Mouse (Mus musculus) 3T3-L1 (cell line): Measurements from ENCODE around the gene Defb29.

Experiments used
- DNase-seq: peaks from one replicate; pipeline ENCODE4 v3.0.0-alpha.2; 2015; ENCODE audit warnings: low read depth, low spot score

Defb29 gene

GRCm38 (mm10) chr2:152539944-152540710 is at the start of gene Defb29:
Gene Defb29, minus strand, starts transcription at chr2:152540098.
- DNase-seq, result no peak

GRCm38 (mm10) chr2:152589021-152589420 is 49.1 kb upstream of the Defb29 start:
- no peak for DNase-seq

- no peak for DNase-seq
Measured at GRCm38 (mm10) chr2:152588450-152588849, 48.6 kb upstream of the Defb29 start.

- peak; percentile 60 for DNase-seq
Measured at GRCm38 (mm10) chr2:152586926-152587560, 47.1 kb upstream of the Defb29 start.

GRCm38 (mm10) chr2:152580612-152581011 is 40.7 kb upstream of the Defb29 start:
- DNase-seq, result no peak

- no peak for DNase-seq
Measured at GRCm38 (mm10) chr2:152580107-152580506, 40.2 kb upstream of the Defb29 start, which contains the start of gene Defb19. Gene Defb19, minus strand, starts transcription at chr2:152580312.

GRCm38 (mm10) chr2:152573484-152573883 is 33.6 kb upstream of the Defb29 start:
- DNase-seq, result no peak

- DNase-seq, result no peak
Measured at GRCm38 (mm10) chr2:152572114-152572794, 32.4 kb upstream of the Defb29 start, which contains the start of gene Defb21. Gene Defb21, plus strand, starts transcription at chr2:152572744.

- DNase-seq, result no peak
Measured at GRCm38 (mm10) chr2:152570313-152570712, 30.4 kb upstream of the Defb29 start.

- DNase-seq, result no peak
Measured at GRCm38 (mm10) chr2:152569881-152570280, 30.0 kb upstream of the Defb29 start.

- no peak for DNase-seq
Measured at GRCm38 (mm10) chr2:152569038-152569437, 29.1 kb upstream of the Defb29 start, which contains the start of gene Gm17416. Gene Gm17416, plus strand, starts transcription at chr2:152569338.

- DNase-seq, result no peak
Measured at GRCm38 (mm10) chr2:152556655-152557054, 16.8 kb upstream of the Defb29 start.

- DNase-seq, result peak; percentile 86
Measured at GRCm38 (mm10) chr2:152553774-152554423, 14.0 kb upstream of the Defb29 start.

GRCm38 (mm10) chr2:152548124-152548523 is 8.2 kb upstream of the Defb29 start:
- DNase-seq, result no peak

- DNase-seq, result peak; percentile 81
Measured at GRCm38 (mm10) chr2:152544691-152545090, 4.8 kb upstream of the Defb29 start.

GRCm38 (mm10) chr2:152543478-152543877 is 3.6 kb upstream of the Defb29 start:
- DNase-seq, result no peak

- DNase-seq, result peak; percentile 19
Measured at GRCm38 (mm10) chr2:152542897-152543296, 3.0 kb upstream of the Defb29 start.

- no peak for DNase-seq
Measured at GRCm38 (mm10) chr2:152541979-152542378, 2.1 kb upstream of the Defb29 start.

- peak; percentile 30 for DNase-seq
Measured at GRCm38 (mm10) chr2:152517981-152518380, 21.9 kb downstream of the Defb29 start, which contains the start of gene Defb28. Gene Defb28, plus strand, starts transcription at chr2:152518255.

GRCm38 (mm10) chr2:152516084-152516483 is 23.8 kb downstream of the Defb29 start:
- DNase-seq, result no peak

- no peak for DNase-seq
Measured at GRCm38 (mm10) chr2:152511592-152511991, 28.3 kb downstream of the Defb29 start, which contains the start of gene Defb26. Gene Defb26, minus strand, starts transcription at chr2:152511692.
